Mouse (Mus musculus): ENCODE data around the gene Pla2g4b. TPM values are rescaled to one million over a fixed set of nuclear protein-coding genes. Genes with fewer than 3 reads are reported as not detected.

Gene Pla2g4b
- polyA plus RNA-seq (2015; fragmentation: Illumina TruSeq; extraction: RNeasy Lipid Tissue Mini Kit (QIAGEN cat#74804); ENCODE audit: low read depth, low replicate concordance) = 3.0 TPM

DNA sequence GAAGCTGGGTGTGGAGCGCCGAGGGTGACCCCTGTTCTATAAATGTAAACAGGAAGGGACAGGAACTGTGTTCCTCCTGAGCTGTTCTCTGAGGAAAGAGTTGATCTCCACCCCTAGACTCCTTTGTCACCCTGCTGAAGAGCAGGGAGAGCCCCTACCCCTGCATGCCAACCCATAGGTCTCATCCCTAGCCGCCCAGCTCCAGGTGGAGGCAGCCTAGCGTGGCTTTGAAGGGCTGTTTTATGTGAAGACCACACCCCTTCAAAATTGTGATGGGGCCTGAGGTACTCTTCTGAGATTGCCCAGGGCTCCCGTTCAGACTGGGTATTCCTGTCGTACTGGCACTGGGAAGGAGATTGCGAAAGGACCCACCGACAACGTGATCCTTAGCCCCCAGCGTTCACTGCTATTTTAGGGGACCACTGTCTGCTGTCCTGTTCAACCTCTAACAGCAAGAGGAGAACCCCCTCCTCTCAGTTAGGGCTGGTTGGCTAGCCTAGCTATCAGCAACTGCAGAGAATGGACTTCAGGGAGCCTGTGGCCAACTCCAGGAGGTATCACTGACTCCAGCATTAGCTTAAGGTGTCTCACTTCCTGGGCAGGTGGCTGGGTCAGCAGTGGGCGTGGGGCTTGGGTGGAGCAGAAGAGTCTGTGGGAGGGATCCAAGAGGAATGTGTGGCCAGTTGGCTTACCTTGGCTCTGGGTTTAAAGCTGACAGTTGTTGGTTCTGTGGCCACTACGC, at the start of gene Pla2g4b:
TSS of gene Pla2g4b (plus strand) at position 692 of the 742 bp plus-strand sequence.

DNA sequence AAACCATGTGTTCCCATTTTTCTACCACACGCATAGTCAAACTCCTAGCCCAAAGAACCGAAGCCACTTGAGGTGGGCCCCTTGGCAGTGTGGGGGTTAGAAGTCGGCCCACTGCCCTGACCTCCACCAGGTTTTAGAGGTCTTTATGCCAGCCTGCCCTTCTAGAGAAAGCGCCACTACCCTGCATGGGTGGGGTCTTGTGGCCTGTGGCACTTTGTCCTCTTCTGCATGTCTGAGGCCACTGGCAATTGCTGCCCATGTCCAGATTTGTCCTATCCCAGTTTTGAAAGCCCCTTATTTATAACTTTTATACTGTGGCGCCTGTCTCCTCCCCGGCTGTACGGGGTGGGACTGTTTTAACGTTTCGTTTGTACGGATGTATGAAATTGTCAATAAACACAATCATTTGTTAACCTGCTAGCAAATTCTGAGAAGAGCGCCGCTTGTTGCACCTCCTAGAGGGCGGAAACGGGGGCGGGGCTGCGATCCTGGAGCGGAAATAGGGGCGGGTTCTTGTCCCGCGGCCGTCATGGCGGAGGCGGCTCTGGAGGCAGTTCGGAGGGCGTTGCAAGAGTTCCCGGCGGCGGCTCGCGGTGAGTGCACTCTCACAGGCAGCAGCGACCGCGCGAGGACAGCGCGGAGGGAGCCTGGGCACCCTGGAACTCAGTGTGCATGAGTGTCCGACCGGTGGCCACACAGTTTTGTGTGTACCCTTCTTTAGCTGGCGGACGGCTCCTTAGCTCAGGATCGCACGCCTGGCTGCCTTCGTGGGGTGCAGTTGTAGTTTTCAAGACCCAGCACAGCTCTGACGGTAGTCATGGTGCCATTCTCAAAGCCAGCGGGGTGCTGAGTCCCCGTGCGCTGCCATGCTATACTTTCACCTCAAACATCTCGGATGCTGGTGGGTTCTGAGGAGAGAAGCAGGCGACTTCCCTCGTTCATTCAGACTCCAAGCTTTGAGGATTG, 6.0 kb upstream of the Pla2g4b start, which contains the start of the genes Jmjd7 and Gm28042:
TSS of gene Jmjd7 (plus strand) at position 500 of the 966 bp plus-strand sequence.
TSS of gene Gm28042 (plus strand) at position 510 of the 966 bp plus-strand sequence.

Other genes starting within 250 kb of the Pla2g4b start
- 9.6 TPM for gene Rpap1, start 245.9 kb upstream of the Pla2g4b start, polyA plus RNA-seq (2015; fragmentation: Illumina TruSeq; extraction: RNeasy Lipid Tissue Mini Kit (QIAGEN cat#74804); ENCODE audit: low read depth, low replicate concordance)
- 129 TPM for gene Tyro3, start 235.7 kb upstream of the Pla2g4b start, polyA plus RNA-seq (2015; fragmentation: Illumina TruSeq; extraction: RNeasy Lipid Tissue Mini Kit (QIAGEN cat#74804); ENCODE audit: low read depth, low replicate concordance)
- 26.0 TPM for gene Mga, start 136.2 kb upstream of the Pla2g4b start, polyA plus RNA-seq (2015; fragmentation: Illumina TruSeq; extraction: RNeasy Lipid Tissue Mini Kit (QIAGEN cat#74804); ENCODE audit: low read depth, low replicate concordance)
- gene Mapkbp1, start 60.7 kb upstream of the Pla2g4b start, polyA plus RNA-seq (2015; fragmentation: Illumina TruSeq; extraction: RNeasy Lipid Tissue Mini Kit (QIAGEN cat#74804); ENCODE audit: low read depth, low replicate concordance) = 24.3 TPM
- gene Jmjd7, start 5.9 kb upstream of the Pla2g4b start, polyA plus RNA-seq (2015; fragmentation: Illumina TruSeq; extraction: RNeasy Lipid Tissue Mini Kit (QIAGEN cat#74804); ENCODE audit: low read depth, low replicate concordance) = 4.2 TPM
- 1.7 TPM for gene Gm28042, start 5.9 kb upstream of the Pla2g4b start, polyA plus RNA-seq (2015; fragmentation: Illumina TruSeq; extraction: RNeasy Lipid Tissue Mini Kit (QIAGEN cat#74804); ENCODE audit: low read depth, low replicate concordance)
- gene Ehd4, start 121.2 kb downstream of the Pla2g4b start, polyA plus RNA-seq (2015; fragmentation: Illumina TruSeq; extraction: RNeasy Lipid Tissue Mini Kit (QIAGEN cat#74804); ENCODE audit: low read depth, low replicate concordance) = 10.2 TPM
- 4.3 TPM for gene Pla2g4e, start 211.9 kb downstream of the Pla2g4b start, polyA plus RNA-seq (2015; fragmentation: Illumina TruSeq; extraction: RNeasy Lipid Tissue Mini Kit (QIAGEN cat#74804); ENCODE audit: low read depth, low replicate concordance)

All from brain, adult 10 weeks (tissue).